Mouse (Mus musculus): ENCODE measurements at regions not wholly inside any gene's neighbourhood (a gene's known extent, or its start where the extent isn't known, plus 50 kb on each side); places are given as distances from the start of the nearest gene placed in this dataset.

DNA sequence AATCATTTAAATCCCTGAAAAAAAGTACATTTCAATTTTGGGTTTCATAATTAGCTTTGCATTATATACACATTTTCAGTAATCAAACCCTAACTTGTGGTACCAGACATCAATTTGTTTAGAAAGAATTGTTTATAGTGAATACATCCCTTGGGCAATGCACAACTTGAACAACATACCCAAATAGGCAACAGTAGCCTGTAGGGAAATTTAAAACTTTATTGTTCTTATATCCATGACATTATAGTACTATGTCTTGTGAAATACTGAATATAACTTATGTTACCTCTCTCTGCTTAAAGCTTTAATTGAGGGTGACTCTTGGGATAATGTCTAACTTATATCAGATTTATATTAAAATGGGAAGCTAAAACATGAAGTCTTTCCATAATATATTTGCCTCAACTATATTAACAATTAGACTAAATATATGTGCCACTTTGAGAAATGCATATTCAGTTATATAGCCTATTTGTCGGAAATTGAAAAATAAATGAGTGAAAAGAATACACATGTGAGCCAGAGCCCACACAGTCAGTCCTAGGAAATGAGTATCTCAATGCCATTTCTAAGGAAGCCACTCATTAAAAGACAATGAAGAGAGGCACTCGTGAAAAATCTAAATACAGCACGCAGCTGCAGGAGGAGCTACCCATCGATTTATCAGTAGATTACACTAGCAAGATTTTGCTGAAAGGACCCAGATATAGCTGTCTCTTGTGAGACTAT is 458.1 kb upstream of the Slitrk6 start:
- DNase-seq (ENCODE audit: low spot score in 2 of 2), result no peak

DNA sequence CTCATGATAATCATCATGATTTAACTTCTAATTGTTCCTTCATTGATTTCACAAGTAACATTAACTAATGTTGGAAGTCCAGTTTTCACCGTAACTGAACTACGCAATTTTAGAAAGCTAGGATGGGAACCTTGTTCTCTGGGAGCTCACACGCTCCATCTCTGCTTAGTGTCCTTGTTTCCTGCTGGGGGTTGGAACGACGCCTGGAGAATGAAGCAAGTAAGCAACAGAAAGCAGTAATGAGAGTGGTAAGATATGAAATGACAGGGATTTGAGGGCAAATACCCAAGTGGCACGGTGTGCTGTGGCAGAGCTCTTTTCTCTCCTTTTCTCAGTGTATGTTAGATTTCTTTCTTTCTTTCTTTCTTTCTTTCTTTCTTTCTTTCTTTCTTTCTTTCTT is 448.0 kb upstream of the Slitrk5 start:
- no peak for DNase-seq (ENCODE audit: low spot score in 2 of 2)

DNA sequence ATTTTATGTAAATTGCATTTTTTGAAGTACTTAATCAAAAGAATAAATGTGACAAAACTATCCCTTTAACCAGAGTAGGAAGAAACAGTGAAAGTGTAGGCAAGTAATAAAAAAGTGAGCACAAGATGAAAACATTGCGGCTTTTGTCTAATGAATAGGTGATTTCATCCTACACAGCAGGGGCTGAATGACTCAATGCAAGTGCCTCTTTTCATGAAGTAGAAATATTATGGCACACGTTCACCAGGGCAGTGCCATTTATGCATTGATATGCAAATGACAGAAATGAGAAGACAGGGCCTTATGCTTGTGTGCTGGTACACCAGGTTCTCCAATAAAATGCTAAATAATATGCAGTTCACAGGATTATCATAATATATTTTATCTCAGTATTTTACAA is 435.8 kb upstream of the Slitrk5 start:
- no peak for DNase-seq (ENCODE audit: low spot score in 2 of 2)

DNA sequence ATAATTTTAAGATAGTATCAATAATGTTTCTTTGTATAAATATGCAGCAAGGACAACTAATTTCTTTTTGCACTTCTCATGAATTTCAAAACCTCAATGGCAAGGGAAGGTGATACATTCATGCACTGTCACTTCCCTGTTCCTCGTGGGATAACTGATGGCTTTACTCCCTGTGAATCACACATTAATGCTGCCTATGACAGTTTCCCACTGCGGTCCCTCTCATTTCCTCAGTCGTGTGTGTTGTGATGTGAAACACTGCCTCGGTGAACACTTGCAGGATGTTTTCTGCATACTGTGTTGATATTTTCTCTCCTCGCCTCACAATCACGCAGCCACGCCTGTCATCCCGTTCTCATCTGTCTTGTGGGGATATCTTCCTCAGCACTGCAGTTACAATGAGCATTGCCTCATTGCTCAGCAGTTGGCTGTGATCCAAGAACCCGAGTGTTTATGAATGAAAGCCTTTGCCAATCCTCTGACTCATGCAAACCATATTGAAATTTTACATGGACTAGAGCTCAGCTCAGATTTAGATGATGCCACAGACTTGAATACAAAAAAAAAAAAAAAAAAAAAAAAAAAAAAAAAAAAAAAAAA is 425.4 kb upstream of the Slitrk5 start:
- peak; percentile 84 to 90 for DNase-seq (ENCODE audit: low spot score in 2 of 2)

DNA sequence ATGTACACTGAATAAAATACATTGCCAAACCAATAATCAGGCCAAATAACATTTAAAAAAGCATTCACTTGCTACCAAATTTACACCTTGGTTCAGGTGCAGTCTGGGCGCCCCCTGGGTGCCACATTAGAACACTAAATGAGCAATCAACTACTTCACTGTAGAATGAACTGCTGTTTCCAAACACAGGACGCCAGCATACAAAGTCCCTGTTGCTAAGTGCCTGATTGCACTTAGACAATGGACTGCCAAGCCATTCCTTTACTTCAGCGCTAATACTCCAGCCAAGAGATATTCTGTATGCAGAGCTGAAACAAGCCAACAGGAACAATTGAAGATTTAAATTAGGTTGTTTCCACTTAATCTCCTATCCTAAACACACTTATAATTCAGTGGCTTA is 421.7 kb upstream of the Slitrk5 start:
- peak in 1 of 2 experiments; percentile 8 for DNase-seq (ENCODE audit: low spot score in 2 of 2)

DNA sequence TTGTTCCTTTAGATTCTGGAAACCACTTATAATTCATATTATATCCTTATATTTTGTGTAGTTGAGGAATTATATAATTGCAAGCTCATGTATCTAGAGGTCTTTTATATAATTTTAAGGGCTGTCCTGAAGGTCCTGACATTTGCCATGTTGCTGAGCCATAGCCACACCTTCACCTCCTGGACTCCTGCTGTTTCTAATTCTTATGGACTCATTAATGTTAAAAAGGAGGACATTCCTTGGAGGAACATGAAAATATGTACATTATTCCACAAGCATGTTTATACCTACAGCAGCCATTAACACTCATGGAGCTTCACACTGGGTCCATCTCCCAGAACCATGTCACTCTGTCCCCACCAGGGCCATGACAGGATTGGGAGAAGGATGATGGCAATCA is 413.2 kb upstream of the Slitrk5 start:
- no peak for DNase-seq (ENCODE audit: low spot score in 2 of 2)

DNA sequence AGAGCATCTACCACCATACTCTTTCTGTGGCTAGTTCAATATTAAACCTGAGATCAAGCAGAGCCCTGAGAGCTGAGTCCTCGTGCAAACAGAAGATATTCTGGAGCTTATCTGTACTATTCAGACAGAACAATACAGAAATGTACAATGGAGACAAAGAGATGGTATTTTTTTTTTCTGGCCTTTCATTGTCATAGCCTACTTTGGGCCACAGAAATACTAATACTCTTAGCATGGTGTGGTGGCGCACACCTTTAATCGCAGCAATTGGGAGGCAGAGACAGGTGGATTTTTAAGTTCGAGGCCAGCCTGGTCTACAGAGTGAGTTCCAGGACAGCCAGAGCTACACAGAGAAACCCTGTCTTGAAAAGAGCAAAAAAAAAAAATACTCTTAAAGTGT is 404.7 kb upstream of the Slitrk5 start:
- DNase-seq (ENCODE audit: low spot score in 2 of 2), result no peak

DNA sequence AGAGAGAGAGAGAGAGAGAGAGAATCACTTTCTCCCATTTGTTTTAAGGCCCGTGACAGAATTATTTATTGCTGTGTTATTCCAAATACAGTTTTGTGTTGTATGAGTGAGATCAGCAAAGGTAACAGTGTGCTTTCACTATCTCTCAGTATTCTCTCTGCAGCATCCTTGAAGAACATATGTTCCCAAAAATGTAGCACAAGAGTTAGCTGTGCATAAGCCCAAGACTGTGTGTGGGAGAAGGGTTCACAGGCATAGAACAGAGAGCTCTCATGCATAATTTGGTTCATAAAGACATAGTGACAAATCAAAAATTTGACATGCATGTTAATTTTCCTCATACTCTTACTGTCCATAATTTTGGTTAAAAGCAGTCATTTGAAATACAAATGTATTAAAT is 393.5 kb upstream of the Slitrk5 start:
- DNase-seq (ENCODE audit: low spot score in 2 of 2), result no peak

DNA sequence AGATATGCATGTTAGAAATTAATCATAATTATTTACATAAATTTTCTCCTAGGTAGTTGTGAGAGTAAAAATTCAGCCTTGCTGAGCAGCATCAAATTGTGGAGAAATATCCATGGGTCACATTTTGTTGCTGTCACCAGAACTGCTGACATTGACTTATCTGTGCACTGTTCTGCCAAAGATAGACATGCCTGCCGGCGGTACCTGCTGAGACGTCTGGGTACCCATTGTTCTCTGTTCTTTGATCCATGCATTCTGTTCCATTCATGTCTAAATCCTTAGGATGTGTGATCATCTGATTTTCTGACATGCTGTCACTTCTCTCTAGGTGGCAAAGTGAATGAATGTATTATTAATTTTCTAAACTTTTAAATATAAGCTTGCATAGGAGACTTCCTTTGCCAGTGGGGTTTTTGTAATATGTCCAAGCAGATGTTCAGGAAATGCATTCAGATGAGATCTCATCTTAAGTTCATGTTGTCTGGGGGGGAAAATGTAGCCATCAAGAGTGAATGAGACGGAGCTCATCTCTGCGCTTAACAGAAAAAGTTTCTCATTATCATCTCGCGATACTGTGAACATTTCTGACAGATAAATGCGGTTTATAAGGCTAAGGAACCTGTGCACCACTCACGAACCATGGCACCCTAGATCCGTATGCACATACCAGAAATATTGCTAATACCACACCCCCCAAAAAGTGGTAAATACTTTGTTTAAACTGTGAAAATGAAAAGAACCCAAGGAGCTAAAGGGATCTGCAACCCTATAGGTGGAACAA is 391.0 kb upstream of the Slitrk5 start:
- no peak for DNase-seq (ENCODE audit: low spot score in 2 of 2)

DNA sequence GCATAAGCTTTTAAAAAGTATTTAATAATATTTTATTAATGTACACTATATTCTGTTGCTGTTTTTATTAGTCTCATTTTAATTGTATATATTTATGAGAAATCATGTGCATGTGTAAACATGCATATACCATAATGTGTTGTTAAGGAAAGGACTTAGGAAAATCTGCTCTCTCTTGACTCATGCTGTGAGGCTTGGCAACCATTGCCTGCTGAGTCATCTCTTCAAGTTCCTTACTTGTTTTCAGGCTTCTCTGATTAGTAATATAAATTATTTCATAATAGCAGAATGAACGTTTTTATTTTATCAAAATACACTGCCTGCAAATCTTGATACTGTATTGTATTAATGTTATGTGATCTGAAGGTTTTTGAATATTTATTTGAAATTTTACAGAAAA is 388.9 kb upstream of the Slitrk5 start:
- DNase-seq (ENCODE audit: low spot score in 2 of 2), result no peak

DNA sequence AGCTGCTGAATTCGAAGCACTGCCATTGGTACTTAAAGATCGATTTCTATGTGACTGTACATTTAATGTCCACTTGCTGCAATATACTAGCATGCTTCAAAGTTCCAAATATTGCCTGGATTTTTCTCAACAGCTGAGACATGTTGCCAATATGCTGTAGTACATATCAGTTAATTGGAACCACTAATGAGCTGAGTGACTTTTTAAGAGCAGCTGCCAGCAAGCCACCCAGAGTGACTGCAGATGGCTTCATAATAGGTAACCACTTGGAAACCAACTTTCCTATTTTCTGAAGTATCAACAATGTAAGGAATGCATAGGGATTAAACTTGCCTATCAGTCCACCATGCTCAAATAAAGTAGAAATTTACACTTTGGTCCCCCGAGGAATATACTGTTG is 379.4 kb upstream of the Slitrk5 start:
- no peak for DNase-seq (ENCODE audit: low spot score in 2 of 2)

DNA sequence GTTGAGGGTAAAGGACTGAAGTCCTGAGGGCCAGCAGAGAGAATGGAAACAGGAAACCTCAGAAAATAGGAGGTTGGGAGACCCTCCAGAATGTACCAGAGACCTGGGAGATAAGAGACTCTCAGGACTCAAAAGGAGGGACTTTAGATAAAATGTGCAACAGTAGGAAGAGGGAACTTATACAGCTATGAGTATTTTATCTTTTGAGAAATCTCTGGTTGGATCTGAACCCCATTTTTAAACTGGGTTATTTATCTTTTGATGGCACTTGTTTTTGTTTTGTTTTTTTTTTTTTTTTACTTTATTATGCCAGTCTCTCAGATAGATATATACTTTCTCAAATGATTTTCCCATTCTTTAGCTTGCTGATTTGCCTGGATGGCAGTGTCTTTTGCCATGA is 377.1 kb upstream of the Slitrk5 start:
- no peak for DNase-seq (ENCODE audit: low spot score in 2 of 2)

DNA sequence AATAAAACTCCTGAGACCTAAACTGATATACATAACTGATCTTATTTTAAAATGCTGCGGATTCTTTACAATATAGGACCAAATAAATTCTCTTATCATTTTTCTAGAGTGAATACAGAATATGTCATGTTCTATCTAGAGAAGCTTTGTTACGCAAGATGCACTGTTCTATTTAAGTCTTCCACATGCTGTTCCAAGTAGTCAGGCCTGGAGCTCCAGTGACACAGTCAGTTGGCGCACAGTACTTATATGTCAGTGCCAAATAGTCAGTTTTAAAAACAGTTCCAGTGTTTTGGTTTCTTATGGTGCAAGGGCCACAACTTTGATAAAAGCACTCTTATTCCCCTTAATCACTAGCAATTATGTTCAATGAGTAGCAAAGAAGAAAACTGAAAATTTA is 344.3 kb upstream of the Slitrk5 start:
- DNase-seq (ENCODE audit: low spot score in 2 of 2), result peak; percentile 3 to 9

DNA sequence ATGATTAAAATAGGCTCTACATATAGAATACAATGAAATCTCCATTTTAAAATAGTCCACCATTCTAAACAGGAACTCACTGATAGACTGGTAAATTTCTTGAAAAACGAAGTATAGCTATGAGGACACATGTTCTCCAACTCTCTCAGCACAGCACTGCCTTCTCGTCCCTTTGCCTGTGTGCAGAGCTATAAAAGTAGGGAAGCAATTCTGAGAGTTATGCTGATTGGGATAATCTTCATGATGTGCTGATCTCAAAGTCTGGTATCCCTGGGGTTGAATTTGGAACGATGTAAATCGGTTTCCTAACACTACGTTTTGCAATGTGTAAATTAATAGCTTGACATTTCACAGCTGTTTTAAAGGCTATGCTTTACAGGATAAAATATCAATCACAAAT is 321.4 kb upstream of the Slitrk5 start:
- DNase-seq (ENCODE audit: low spot score in 2 of 2), result no peak

DNA sequence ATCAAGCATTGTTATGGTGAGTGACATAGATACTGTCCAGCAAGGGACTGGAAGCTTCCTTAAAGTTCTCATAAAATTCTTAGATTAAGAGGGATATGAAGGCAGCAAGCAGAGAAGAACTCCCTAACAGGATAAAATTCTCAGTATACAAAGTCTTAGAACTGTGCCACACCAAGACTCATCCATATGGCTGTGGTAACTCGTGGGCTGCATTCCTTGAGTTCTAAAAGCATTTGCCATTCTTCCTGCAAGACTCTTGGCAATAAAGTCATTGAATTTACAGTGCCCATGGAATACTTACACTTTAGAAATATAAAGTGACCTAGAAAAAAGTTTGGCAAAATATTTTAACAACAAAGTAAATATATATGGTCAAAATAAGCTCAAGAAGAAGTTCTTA is 278.1 kb upstream of the Slitrk5 start:
- DNase-seq (ENCODE audit: low spot score in 2 of 2), result no peak

DNA sequence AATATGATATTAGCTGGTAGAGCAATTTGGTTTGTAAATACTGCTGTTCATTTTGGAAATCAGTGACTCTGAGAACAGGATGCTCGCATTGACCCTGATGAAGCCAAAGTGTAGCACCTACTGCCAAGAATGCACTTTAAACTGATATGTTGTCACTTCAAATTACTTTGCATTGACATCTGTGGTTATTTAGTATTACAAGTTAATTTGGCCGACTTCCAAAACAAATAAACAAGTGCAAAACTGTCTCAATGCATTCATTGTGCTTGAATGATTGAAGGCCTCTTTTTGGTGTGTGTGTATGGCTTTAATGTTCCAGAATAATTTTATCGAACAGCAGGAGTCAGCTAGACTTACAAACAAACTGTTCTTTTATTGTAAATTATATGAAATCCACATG is 274.1 kb upstream of the Slitrk5 start:
- no peak for DNase-seq (ENCODE audit: low spot score in 2 of 2)

DNA sequence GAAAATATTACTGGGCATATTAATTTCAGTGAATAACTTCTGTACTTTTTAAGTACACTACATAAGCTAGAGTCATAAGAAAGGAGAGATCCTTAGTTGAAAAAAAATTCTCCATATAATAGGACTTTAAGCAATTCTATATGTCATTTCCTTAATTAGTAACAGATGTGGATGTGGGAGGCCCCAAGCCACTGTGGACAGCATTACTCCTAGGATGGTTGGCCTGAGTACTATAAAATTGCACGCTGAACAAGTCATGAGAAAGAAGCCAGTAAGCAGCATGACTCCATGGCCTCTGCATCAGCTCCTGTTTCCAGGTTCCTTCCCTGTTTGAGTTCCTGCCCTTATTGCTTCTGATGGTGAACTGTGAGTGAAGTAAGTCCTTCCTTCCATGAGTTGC is 272.4 kb upstream of the Slitrk5 start:
- DNase-seq (ENCODE audit: low spot score in 2 of 2), result no peak

DNA sequence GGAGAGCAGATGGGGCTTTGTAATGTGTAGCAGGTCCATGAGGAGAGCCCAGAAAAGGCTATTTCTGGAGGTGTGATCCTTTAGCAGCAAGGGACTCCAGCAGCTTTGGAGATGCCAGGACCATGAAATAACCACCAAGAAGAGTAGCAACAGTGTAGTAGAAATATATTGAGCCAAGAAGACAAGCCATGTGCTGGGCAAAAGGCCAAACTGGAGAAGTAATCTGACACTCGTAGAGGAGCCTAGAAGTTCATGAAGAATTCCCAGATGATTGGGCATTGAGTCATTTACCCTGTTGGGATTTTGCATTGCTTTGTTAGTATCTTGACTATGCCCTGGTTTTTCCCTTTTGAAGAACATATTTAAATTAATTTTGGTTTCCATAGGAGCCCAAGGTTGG is 271.3 kb upstream of the Slitrk5 start:
- no peak for DNase-seq (ENCODE audit: low spot score in 2 of 2)

DNA sequence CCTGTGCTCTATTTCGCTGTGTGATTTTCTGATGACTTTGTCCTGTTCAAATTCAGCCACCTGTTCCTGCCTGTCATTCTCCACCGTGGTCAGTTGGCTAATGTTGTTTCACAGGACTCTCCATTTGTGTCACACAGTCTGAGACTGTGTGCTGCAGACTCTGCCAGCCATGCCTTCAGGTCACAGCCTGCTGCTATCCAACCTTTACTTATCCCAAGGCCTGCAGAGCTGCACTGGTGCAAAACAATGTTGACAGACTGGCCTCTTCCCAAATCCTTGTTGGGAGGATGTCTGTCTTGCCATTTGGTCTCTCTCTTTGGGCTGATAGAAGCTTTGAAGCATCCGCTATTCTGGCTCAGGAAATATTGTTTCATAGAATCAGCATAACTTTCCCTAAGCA is 261.4 kb upstream of the Slitrk5 start:
- DNase-seq (ENCODE audit: low spot score in 2 of 2), result no peak

DNA sequence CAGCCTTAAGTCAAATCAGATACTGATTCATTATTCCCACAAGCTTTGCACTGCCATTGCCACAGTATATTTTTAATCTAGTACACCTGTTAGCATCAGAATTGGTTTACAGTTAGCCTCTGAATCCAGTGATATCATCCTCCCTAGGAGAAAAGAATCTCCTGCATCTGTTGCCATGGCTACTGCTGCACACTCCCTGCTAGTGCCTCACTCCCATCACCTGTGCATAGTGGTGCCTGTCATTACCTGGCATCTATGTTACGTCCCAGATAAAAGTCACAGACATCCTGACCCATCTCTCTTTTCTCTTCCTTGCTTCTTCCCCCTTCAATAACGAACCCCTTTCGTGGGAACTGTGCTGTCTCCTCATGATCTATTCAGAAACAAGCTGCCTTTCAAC is 256.4 kb upstream of the Slitrk5 start:
- DNase-seq (ENCODE audit: low spot score in 2 of 2), result no peak

DNA sequence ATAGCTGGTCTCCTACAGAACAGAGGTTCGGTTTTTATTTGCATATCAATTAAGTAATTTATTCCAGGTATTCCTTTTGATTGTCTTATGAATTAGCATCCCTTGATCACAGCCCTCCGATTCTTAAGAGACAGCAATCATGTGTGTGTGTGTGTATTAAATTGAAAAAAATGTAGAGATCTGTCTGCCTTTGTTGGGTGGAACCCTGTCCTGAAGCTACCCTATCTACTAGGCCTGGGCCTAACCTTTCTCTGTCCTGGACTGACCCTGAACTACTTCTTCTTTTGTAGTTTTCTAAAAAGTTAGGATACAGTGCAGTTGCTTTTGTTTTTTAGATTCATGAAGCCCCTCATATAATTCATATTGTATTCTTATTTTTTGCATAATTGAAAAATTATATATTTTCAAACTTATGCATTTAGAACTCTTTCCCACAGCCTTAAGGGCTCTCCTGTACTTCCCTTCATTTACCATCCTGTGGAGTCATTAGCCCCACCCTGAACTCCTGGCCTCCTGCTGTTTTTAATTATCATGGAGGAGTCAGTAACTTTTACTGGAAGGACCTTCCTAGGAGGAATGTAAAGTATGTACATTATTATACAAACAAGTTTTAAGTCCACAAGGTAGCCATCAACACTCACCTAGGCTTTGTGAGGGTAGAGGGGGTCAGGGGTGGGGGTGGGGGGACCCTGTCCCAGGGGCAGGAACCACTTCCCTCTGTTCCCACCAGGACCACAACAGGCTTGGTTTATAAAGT is 245.6 kb upstream of the Slitrk5 start:
- DNase-seq (ENCODE audit: low spot score in 2 of 2), result no peak
